Mouse (Mus musculus) G1E (cell line): Measurements from ENCODE around the gene Srp54c. TPM values are rescaled to one million over a fixed set of nuclear protein-coding genes. Genes with fewer than 3 reads are reported as not detected.
"Not testable (repeated sequence)": the region's sequence is repeated elsewhere in the genome, so short reads cannot be mapped to it uniquely, and the experiment has no call there.

Experiments used
- ATAC-seq: 2 replicates; pipeline ENCODE4 v1.8.0; 2016; ENCODE audit warnings: mild to moderate bottlenecking; ENCODE audit not compliant: insufficient number of reproducible peaks, poor library complexity, low FRiP score, severe bottlenecking; ENCODE audit errors: extremely low read depth
- DNase-seq: peaks from one replicate; pipeline ENCODE4 v3.0.0; 2012; ENCODE audit warnings: low spot score
- H3K27me3 ChIP-seq: 2 replicates; pipeline ENCODE4 v1.6.1; 2012; ENCODE audit warnings: mild to moderate bottlenecking, low read length, inconsistent platforms; ENCODE audit not compliant: insufficient read depth
- H3K36me3 ChIP-seq: replicated peaks from 2 replicates; pipeline ENCODE3; 2012; ENCODE audit warnings: mild to moderate bottlenecking, inconsistent platforms
- H3K4me1 ChIP-seq: 2 replicates; pipeline ENCODE4 v1.6.1; 2012; ENCODE audit warnings: low read depth, low read length, inconsistent platforms, mixed read lengths; ENCODE audit not compliant: insufficient read depth
- H3K4me3 ChIP-seq: 2 replicates; pipeline ENCODE4 v1.5.1; 2012; ENCODE audit warnings: low read depth, mild to moderate bottlenecking, inconsistent platforms, low read length, moderate library complexity, mixed read lengths
- H3K9me3 ChIP-seq: replicated peaks from 2 replicates; pipeline ENCODE4 v1.6.1; 2012; ENCODE audit warnings: inconsistent platforms
- polyA plus RNA-seq: library from polyadenylated mRNA; stranded (reverse); fragments of >175 nt; gene quantifications from 2 replicates; pipeline ENCODE4 v1.2.3, GENCODE M21; 2012
- total RNA-seq, 2 experiments: library from RNA; stranded (forward) in 1 of 2; stranded (reverse) in 1 of 2; fragments of 200-1000 nt in 1 of 2; fragments of >200 nt in 1 of 2; fragmentation: Nextera tagmentation in 1 of 2; gene quantifications; 2 replicates each; pipeline ENCODE4 v1.2.3; 2014 to 2017

Srp54c gene
- total RNA-seq (2014; fragmentation: Nextera tagmentation) (102 and 121 TPM in 2 replicates), total RNA-seq (2017) (138 and 154 TPM in 2 replicates), polyA plus RNA-seq (1.5 and 2.3 TPM in 2 replicates)

DNA sequence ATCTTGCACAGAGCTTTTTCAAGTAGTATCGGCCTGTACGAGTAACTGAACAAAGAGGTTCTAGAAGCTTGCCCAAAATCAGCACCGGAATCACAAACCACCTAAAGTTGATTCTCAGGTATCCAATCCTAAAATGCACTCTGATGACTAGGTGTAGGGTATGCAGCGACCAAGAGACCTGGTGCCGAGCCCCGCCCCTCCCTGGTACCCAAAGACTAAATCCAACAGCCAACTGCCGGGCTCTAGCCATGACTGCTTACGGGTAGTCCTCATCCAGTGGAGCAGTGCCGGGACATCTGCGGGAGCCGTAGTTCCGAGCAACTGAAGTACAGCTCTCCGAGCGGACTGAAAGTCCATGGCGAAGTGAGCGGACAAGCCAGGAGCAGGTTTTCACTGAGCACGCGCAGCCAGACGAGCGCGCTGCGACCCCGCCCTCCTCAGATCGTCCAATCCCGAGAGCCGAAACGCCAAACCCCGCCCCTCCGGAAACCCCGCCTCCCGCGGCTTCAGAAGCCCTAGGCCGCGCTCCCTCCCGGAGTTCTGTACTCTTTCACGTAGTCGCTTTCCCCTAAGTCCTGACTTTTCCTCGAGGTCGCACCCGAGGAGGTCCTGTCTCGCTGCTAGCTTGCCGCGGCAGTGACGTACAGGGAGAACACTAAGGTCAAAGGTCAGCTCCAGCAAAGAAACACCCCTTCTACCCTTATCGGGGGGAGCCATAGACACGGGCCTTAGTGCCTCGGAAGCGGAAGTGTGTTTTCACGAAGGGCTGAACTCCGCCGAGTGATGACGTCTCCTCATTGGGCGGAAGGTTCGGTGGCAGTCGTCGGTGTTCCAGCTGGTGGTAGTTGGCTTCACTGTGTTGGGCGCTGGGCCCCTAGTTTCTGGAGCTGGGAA lies at the start of gene Srp54c:
TSS of gene Srp54c (plus strand) at position 543 of the 894 bp plus-strand sequence.
- DNase-seq, H3K9me3 ChIP-seq, H3K36me3 ChIP-seq, H3K27me3 ChIP-seq, H3K4me1 ChIP-seq: not testable (repeated sequence)
- peak; percentile 94 for ATAC-seq
- H3K4me3 ChIP-seq, result peak within 1 kb of the TSS; percentile 69

DNA sequence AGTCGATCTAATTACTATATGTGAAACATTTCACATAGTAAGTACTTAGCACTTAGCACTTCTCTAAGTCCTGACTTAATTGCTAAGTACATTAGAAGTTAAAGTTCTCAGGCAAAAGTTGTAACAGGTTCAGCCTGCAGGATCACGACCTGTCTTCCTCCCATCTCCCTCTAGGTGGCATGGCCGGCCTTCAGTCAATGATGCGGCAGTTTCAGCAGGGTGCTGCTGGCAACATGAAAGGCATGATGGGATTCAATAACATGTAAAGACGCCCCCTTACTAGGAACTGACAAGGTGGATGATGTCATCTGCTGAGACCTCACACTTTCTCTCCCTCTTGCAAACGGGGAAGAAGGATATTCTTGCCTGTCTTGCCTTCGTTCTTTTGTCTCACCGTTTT lies 42.3 kb upstream of the Srp54c start:
- not testable (repeated sequence) for H3K9me3 ChIP-seq, DNase-seq, H3K4me3 ChIP-seq, H3K27me3 ChIP-seq, H3K4me1 ChIP-seq, H3K36me3 ChIP-seq
- ATAC-seq, result peak; percentile 71

GRCm38 (mm10) chr12:55189127-55189526 lies 40.8 kb upstream of the Srp54c start:
- H3K4me1 ChIP-seq, H3K36me3 ChIP-seq: not testable (repeated sequence)

DNA sequence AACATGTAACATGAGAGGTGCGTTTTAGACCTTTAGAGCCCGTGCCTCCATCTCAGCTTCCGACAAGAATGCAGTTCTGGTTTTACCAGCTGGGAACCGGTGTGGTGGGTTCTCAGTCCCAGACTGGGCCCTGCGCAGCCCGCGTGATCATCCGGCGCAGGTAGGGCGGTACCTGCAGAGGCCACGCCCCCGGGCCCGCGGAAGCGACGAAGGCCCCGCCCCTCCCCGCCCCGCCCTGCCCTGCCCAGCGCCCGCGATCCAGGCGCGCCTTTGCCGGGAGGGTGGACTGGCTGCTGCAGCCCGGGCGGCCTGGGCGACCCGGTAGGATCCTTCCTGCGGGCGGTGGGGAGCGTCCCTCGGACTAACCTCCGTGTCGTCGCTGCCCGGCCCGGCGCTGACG lies 30.7 kb upstream of the Srp54c start, which contains the start of gene 1700047I17Rik2:
TSS of gene 1700047I17Rik2 (plus strand) at position 287 of the 400 bp plus-strand sequence.
- DNase-seq, H3K9me3 ChIP-seq, H3K4me1 ChIP-seq, H3K4me3 ChIP-seq, H3K27me3 ChIP-seq, H3K36me3 ChIP-seq: not testable (repeated sequence)
- ATAC-seq, result peak; percentile 81

More at GRCm38 (mm10) chr12:55189127-55189526, 40.8 kb upstream of the Srp54c start:
- not testable (repeated sequence) for ATAC-seq, H3K4me3 ChIP-seq, H3K27me3 ChIP-seq, DNase-seq, H3K9me3 ChIP-seq

DNA sequence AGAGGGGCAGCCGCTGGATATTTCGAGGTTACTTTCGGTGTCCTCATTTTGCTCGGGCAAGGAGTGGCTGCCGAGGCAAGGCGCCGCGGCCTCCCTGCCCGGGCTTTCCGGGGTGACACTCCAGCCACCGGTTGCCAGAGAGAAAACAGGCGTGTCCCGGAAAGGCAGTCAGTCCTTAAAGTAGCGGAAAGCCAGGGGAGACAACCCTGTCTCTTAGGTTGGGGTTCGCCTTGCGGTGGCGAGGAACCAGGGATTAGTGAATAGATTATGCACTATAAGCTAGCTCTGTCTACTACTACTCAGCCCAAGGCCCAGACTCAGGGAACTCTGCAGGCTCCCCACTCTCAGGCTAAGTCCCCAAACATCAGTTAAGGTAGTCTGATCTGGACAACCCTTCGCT lies 30.2 kb upstream of the Srp54c start:
- not testable (repeated sequence) for H3K27me3 ChIP-seq, H3K4me1 ChIP-seq, H3K36me3 ChIP-seq, DNase-seq, H3K4me3 ChIP-seq, H3K9me3 ChIP-seq
- ATAC-seq, result peak; percentile 59

- not testable (repeated sequence) for H3K9me3 ChIP-seq, H3K4me3 ChIP-seq, H3K36me3 ChIP-seq, DNase-seq, H3K4me1 ChIP-seq, ATAC-seq, H3K27me3 ChIP-seq
Measured at GRCm38 (mm10) chr12:55212944-55213343, 17.0 kb upstream of the Srp54c start.

GRCm38 (mm10) chr12:55230520-55230861 lies 523 bp downstream of the Srp54c start:
- H3K4me1 ChIP-seq, DNase-seq, H3K9me3 ChIP-seq, H3K36me3 ChIP-seq, H3K27me3 ChIP-seq: not testable (repeated sequence)
- ATAC-seq, result peak; percentile 9; the same call in 1 of the 2 replicates
- peak overlapping the region; percentile 69 for H3K4me3 ChIP-seq

GRCm38 (mm10) chr12:55242243-55242642 lies 12.3 kb downstream of the Srp54c start:
- ATAC-seq, H3K9me3 ChIP-seq, H3K4me1 ChIP-seq, DNase-seq, H3K27me3 ChIP-seq, H3K4me3 ChIP-seq, H3K36me3 ChIP-seq: not testable (repeated sequence)

- not testable (repeated sequence) for H3K36me3 ChIP-seq, H3K27me3 ChIP-seq, H3K9me3 ChIP-seq, H3K4me3 ChIP-seq, DNase-seq, H3K4me1 ChIP-seq
- ATAC-seq, result peak; percentile 72
Measured at GRCm38 (mm10) chr12:55261950-55262349, 32.0 kb downstream of the Srp54c start.

GRCm38 (mm10) chr12:55263385-55263784 lies 33.4 kb downstream of the Srp54c start:
- H3K27me3 ChIP-seq, H3K4me3 ChIP-seq, H3K4me1 ChIP-seq, H3K9me3 ChIP-seq, DNase-seq, ATAC-seq: not testable (repeated sequence)
- peaks cover 15% of the 10 kb centered on the region for H3K36me3 ChIP-seq
